Mouse (Mus musculus): Measurements from ENCODE around the gene Gm28230.
A peak's percentile ranks its signal among the peaks of the same experiment; 100 is the strongest.

The Gm28230 gene

GRCm38 (mm10) chr2:74724244-74725015 lies 2.1 kb upstream of the Gm28230 start:
- DNase-seq = peak; percentile 72 to 77

GRCm38 (mm10) chr2:74725171-74725570 lies 1.4 kb upstream of the Gm28230 start:
- DNase-seq = peak in 1 of 2 experiments; percentile 27

GRCm38 (mm10) chr2:74726973-74727639 lies 578 bp downstream of the Gm28230 start:
- DNase-seq = peak; percentile 30 to 55

- DNase-seq = peak; percentile 60 to 72
Observed at GRCm38 (mm10) chr2:74727640-74728302, 1.2 kb downstream of the Gm28230 start.

GRCm38 (mm10) chr2:74728303-74728680 lies 1.8 kb downstream of the Gm28230 start:
- DNase-seq = peak in 1 of 2 experiments; percentile 11

- DNase-seq = no peak
Observed at GRCm38 (mm10) chr2:74730331-74730730, 3.8 kb downstream of the Gm28230 start.

- no peak for DNase-seq
Observed at GRCm38 (mm10) chr2:74731055-74731454, 4.5 kb downstream of the Gm28230 start.

- DNase-seq = no peak
Observed at GRCm38 (mm10) chr2:74731799-74732512, 5.4 kb downstream of the Gm28230 start.

GRCm38 (mm10) chr2:74732513-74733316 lies 6.2 kb downstream of the Gm28230 start:
- DNase-seq = peak; percentile 50 to 61

- peak in 1 of 2 experiments; percentile 32 for DNase-seq
Observed at GRCm38 (mm10) chr2:74733317-74733661, 6.8 kb downstream of the Gm28230 start.

- peak in 1 of 2 experiments; percentile 18 for DNase-seq
Observed at GRCm38 (mm10) chr2:74733765-74734164, 7.2 kb downstream of the Gm28230 start.

GRCm38 (mm10) chr2:74734451-74734850 lies 7.9 kb downstream of the Gm28230 start:
- DNase-seq = peak; percentile 42 to 54

- peak in 1 of 2 experiments; percentile 29 for DNase-seq
Observed at GRCm38 (mm10) chr2:74734996-74735811, 8.7 kb downstream of the Gm28230 start.

GRCm38 (mm10) chr2:74735851-74736687 lies 9.5 kb downstream of the Gm28230 start:
- peak; percentile 40 to 50 for DNase-seq

- DNase-seq = no peak
Observed at GRCm38 (mm10) chr2:74736688-74737577, 10.4 kb downstream of the Gm28230 start.

- no peak for DNase-seq
Observed at GRCm38 (mm10) chr2:74737578-74738070, 11.1 kb downstream of the Gm28230 start.

GRCm38 (mm10) chr2:74738623-74739475 lies 12.3 kb downstream of the Gm28230 start:
- peak; percentile 43 to 58 for DNase-seq

- DNase-seq = no peak
Observed at GRCm38 (mm10) chr2:74739476-74739800, 12.9 kb downstream of the Gm28230 start.

Data from kidney, postnatal 4 days (tissue).